Mouse (Mus musculus) spleen, postnatal 10 days (tissue): Measurements from ENCODE around the gene Ireb2.
A peak's percentile ranks its signal among the peaks of the same experiment; 100 is the strongest.
"Not testable (repeated sequence)": the region's sequence is repeated elsewhere in the genome, so short reads cannot be mapped to it uniquely, and the experiment has no call there.

ENCODE experiments used
- DNase-seq, 2 experiments: peaks; one replicate each; pipeline ENCODE4 v3.0.0; 2021 to 2022; ENCODE audit warnings: low spot score in 2 of 2

Gene Ireb2

GRCm38 (mm10) chr9:54863363-54864281 lies at the start of gene Ireb2:
Ireb2 (plus strand) TSS chr9:54863789.
- peak; percentile 98 to 99 for DNase-seq

- DNase-seq: no peak
Measured at GRCm38 (mm10) chr9:54816508-54817201, 46.9 kb upstream of the Ireb2 start.

GRCm38 (mm10) chr9:54821442-54822100 lies 42.0 kb upstream of the Ireb2 start:
- peak in 1 of 2 experiments; percentile 14 for DNase-seq

- no peak for DNase-seq
Measured at GRCm38 (mm10) chr9:54829760-54830159, 33.8 kb upstream of the Ireb2 start.

GRCm38 (mm10) chr9:54830624-54831023 lies 33.0 kb upstream of the Ireb2 start:
- DNase-seq: peak in 1 of 2 experiments; percentile 50

GRCm38 (mm10) chr9:54833831-54834230 lies 29.8 kb upstream of the Ireb2 start:
- no peak for DNase-seq

GRCm38 (mm10) chr9:54835951-54836717 lies 27.5 kb upstream of the Ireb2 start:
- not testable (repeated sequence) for DNase-seq

- no peak for DNase-seq
Measured at GRCm38 (mm10) chr9:54837835-54838234, 25.8 kb upstream of the Ireb2 start.

- DNase-seq: no peak
Measured at GRCm38 (mm10) chr9:54840145-54840544, 23.4 kb upstream of the Ireb2 start.

- no peak for DNase-seq
Measured at GRCm38 (mm10) chr9:54842311-54842710, 21.3 kb upstream of the Ireb2 start.

GRCm38 (mm10) chr9:54843887-54844286 lies 19.7 kb upstream of the Ireb2 start:
- no peak for DNase-seq

- DNase-seq: no peak
Measured at GRCm38 (mm10) chr9:54844556-54845176, 18.9 kb upstream of the Ireb2 start.

GRCm38 (mm10) chr9:54848203-54848602 lies 15.4 kb upstream of the Ireb2 start:
- DNase-seq: no peak

GRCm38 (mm10) chr9:54853036-54853435 lies 10.6 kb upstream of the Ireb2 start:
- DNase-seq: not testable (repeated sequence)

- no peak for DNase-seq
Measured at GRCm38 (mm10) chr9:54853619-54854018, 10.0 kb upstream of the Ireb2 start.

- DNase-seq: no peak
Measured at GRCm38 (mm10) chr9:54855638-54856037, 8.0 kb upstream of the Ireb2 start.

- DNase-seq: no peak
Measured at GRCm38 (mm10) chr9:54856121-54856520, 7.5 kb upstream of the Ireb2 start.

GRCm38 (mm10) chr9:54857474-54857873 lies 6.1 kb upstream of the Ireb2 start:
- DNase-seq: no peak

- no peak for DNase-seq
Measured at GRCm38 (mm10) chr9:54860526-54860925, 3.1 kb upstream of the Ireb2 start.

- no peak for DNase-seq
Measured at GRCm38 (mm10) chr9:54878759-54879158, 15.2 kb downstream of the Ireb2 start.

GRCm38 (mm10) chr9:54892111-54892510 lies 28.5 kb downstream of the Ireb2 start:
- DNase-seq: no peak
